Mouse (Mus musculus): ENCODE data around the gene Whamm.

DNA sequence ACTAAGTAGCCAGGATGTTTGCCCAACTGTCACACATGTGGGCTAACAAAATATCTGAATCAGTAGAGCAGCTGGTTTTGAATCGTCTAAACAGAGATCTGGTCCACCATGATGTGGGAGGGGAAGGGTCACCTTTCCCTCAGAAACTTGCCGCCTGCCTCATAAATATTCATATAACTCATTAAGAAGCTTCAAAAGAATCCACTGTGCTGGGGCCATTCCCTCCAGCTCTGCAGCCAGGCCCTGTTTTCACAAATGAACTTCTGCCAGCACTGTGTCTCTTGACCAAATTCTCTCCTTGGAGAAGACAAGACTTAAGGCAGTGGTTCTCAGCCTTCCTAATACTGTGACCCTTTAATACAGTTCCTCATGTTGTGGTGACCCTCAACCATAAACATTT lies 31.5 kb upstream of the Whamm start:
- TF ChIP-seq CTCF (IDR thresholded peaks at IDR 0.05; ENCODE audit: low read depth, low read length) (no peak), POLR2A (IDR thresholded peaks at IDR 0.05; ENCODE audit: borderline replicate concordance, low read depth, low read length) (no peak)

Measured in bone marrow macrophage, adult 2 months (primary cell).